Mouse (Mus musculus) heart, adult 2 months (tissue): ENCODE data around the gene Heatr4. TPM values are rescaled to one million over a fixed set of nuclear protein-coding genes. Genes with fewer than 3 reads are reported as not detected.

Experiments used
- DNase-seq, 2 experiments: peaks; one replicate each; pipeline ENCODE4 v3.0.0; 2021
- H3K27ac ChIP-seq: fragments of 200-600 bp; 2 replicates; pipeline ENCODE4 v1.8.1; 2022
- H3K27me3 ChIP-seq: fragments of 200-500 bp; 2 replicates; pipeline ENCODE4 v1.6.1; 2012; ENCODE audit warnings: mild to moderate bottlenecking, low read length, inconsistent platforms, mixed read lengths; ENCODE audit not compliant: control insufficient read depth, insufficient read depth
- H3K36me3 ChIP-seq: fragments of 200-500 bp; 2 replicates; pipeline ENCODE4 v1.6.1; 2012; ENCODE audit warnings: low read length, inconsistent platforms; ENCODE audit not compliant: control insufficient read depth, insufficient read depth
- H3K4me1 ChIP-seq: fragments of 200-500 bp; 2 replicates; pipeline ENCODE4 v1.6.1; 2011; ENCODE audit warnings: low read length; ENCODE audit not compliant: control insufficient read depth, insufficient read depth
- H3K4me3 ChIP-seq: fragments of 200-600 bp; 2 replicates; pipeline ENCODE4 v1.8.1; 2022
- H3K79me2 ChIP-seq: fragments of 200-500 bp; replicated peaks from 2 replicates; pipeline ENCODE4 v1.6.1; 2012; ENCODE audit warnings: mild to moderate bottlenecking, inconsistent platforms, low read length, moderate library complexity, mixed read lengths; ENCODE audit not compliant: control insufficient read depth, insufficient read depth
- H3K9ac ChIP-seq: fragments of 200-500 bp; 2 replicates; pipeline ENCODE4 v1.6.1; 2012; ENCODE audit warnings: low read depth, mild to moderate bottlenecking, control low read depth, inconsistent platforms, low read length, mixed read lengths
- CTCF ChIP-seq: fragments of 200-600 bp; IDR thresholded peaks from 2 replicates; pipeline ENCODE4 v1.8.1; 2022; ENCODE audit warnings: antibody characterized with exemption, mild to moderate bottlenecking, moderate library complexity
- EP300 ChIP-seq: fragments of 200-500 bp; IDR thresholded peaks from 2 replicates; pipeline ENCODE4 v1.6.1; 2011; ENCODE audit warnings: low read depth, low read length, control low read depth; ENCODE audit not compliant: insufficient read depth
- POLR2A ChIP-seq: fragments of 200-500 bp; IDR thresholded peaks from 2 replicates; pipeline ENCODE4 v1.6.1; 2011; ENCODE audit warnings: mild to moderate bottlenecking, low read depth, low read length, control low read depth; ENCODE audit not compliant: insufficient read depth
- WGBS: fragments of 180-500 bp; shearing (Covaris S2); methylation state at CpG from one replicate; pipeline ENCODE4 v1.1.7; 2018; 5-methylcytosine and 5-hydroxymethylcytosine counted together
- intact Hi-C: fragments of 180-260 bp; cut with DNase I; formaldehyde crosslinking; loops from one replicate; pipeline ENCODE4 v1.15.1; 2025
- polyA plus RNA-seq: library from polyadenylated mRNA; depleted of rRNA; stranded (reverse); fragments of >200 nt; gene quantifications from 2 replicates; pipeline ENCODE4 v1.2.3, GENCODE M21; 2012
- total RNA-seq, 2 experiments: library from RNA; stranded (reverse); gene quantifications; 2 replicates each; pipeline ENCODE4 v1.2.3; 2021

Heatr4 gene
- total and polyA plus RNA-seq, 3 experiments: not detected

- peak overlapping the region; percentile 96 for H3K9ac ChIP-seq
- H3K4me3 ChIP-seq: peak overlapping the region; percentile 66
- WGBS: 39% methylated on average over 4 of the region's 4 CpGs
- intact Hi-C loops: loop anchor here (2.0 to 5.0 kb wide), 3 partner anchors 20 to 44 kb away; partner anchors contain the start of gene Acot1
- no peaks in the 10 kb centered on the region for H3K79me2 ChIP-seq
- H3K4me1 ChIP-seq: peaks cover 4% of the 10 kb centered on the region
- no peak for DNase-seq
- H3K36me3 ChIP-seq: no peaks in the 10 kb centered on the region; the same call in 1 of the 2 replicates
- H3K27me3 ChIP-seq: no peaks in the 10 kb centered on the region
- TF ChIP-seq POLR2A (no peak), EP300 (no peak), CTCF (no peak)
- peak overlapping the region; percentile 99 for H3K27ac ChIP-seq
These were observed 3.8 kb upstream of the Heatr4 start for GRCm38 (mm10) chr12:83988483-83988882.

GRCm38 (mm10) chr12:83987583-83988441, 3.2 kb upstream of the Heatr4 start, which contains the start of gene Acot2:
Acot2 (plus strand) TSS chr12:83987861.
- Histone ChIP-seq H3K79me2 (no peaks in the 10 kb centered on the region), H3K4me1 (peaks cover 4% of the 10 kb centered on the region), H3K9ac (peak within 1 kb of the TSS; percentile 96), H3K27me3 (no peaks in the 10 kb centered on the region), H3K4me3 (peak within 1 kb of the TSS; percentile 66), H3K36me3 (no peaks in the 10 kb centered on the region), H3K27ac (peak within 1 kb of the TSS; percentile 99)
- peak; percentile 85 to 88 for DNase-seq
- TF ChIP-seq EP300: peak; percentile 80; the same call in 1 of the 2 replicates
- TF ChIP-seq CTCF: peak; percentile 77
- TF ChIP-seq POLR2A: peak; percentile 84
- WGBS: under 1% methylated on average over 80 of the region's 80 CpGs
- intact Hi-C loops: loop anchor here (2.0 to 5.0 kb wide), 3 partner anchors 21 to 44 kb away; partner anchors contain the start of gene Acot1

- Histone ChIP-seq H3K79me2 (no peaks in the 10 kb centered on the region), H3K36me3 (no peaks in the 10 kb centered on the region), H3K4me3 (peak overlapping the region; percentile 66), H3K4me1 (peaks cover 4% of the 10 kb centered on the region), H3K9ac (peak overlapping the region; percentile 96), H3K27me3 (no peaks in the 10 kb centered on the region), H3K27ac (peak overlapping the region; percentile 99)
- intact Hi-C loops: loop anchor here (5.0 kb wide), 1 partner anchor 45 kb away; no protein-coding TSS in a partner anchor
- WGBS: 6% methylated on average over 8 of the region's 8 CpGs
- TF ChIP-seq POLR2A (no peak), CTCF (no peak), EP300 (no peak)
- DNase-seq: no peak
These were observed 2.6 kb upstream of the Heatr4 start for GRCm38 (mm10) chr12:83987242-83987582.

GRCm38 (mm10) chr12:83981615-83982014, 3.0 kb downstream of the Heatr4 start:
- Histone ChIP-seq H3K27me3 (no peaks in the 10 kb centered on the region), H3K27ac (no peak overlapping the region), H3K4me1 (no peaks in the 10 kb centered on the region; the same call in 1 of the 2 replicates), H3K4me3 (no peak overlapping the region), H3K79me2 (no peaks in the 10 kb centered on the region), H3K9ac (no peak overlapping the region), H3K36me3 (no peaks in the 10 kb centered on the region)
- intact Hi-C loops: no loop called here
- DNase-seq: no peak
- 68% methylated on average over 4 of the region's 4 CpGs for WGBS
- no peak for TF ChIP-seq EP300
- TF ChIP-seq POLR2A: no peak
- no peak for TF ChIP-seq CTCF

GRCm38 (mm10) chr12:83978862-83979261, 5.8 kb downstream of the Heatr4 start:
- H3K27ac ChIP-seq: no peak overlapping the region
- H3K27me3 ChIP-seq: no peaks in the 10 kb centered on the region
- no peaks in the 10 kb centered on the region for H3K4me1 ChIP-seq
- intact Hi-C loops: no loop called here
- H3K36me3 ChIP-seq: no peaks in the 10 kb centered on the region
- H3K79me2 ChIP-seq: no peaks in the 10 kb centered on the region
- TF ChIP-seq POLR2A (no peak), EP300 (no peak), CTCF (no peak)
- DNase-seq: no peak
- H3K4me3 ChIP-seq: no peak overlapping the region
- 89% methylated on average over 6 of the region's 6 CpGs for WGBS
- no peak overlapping the region for H3K9ac ChIP-seq

GRCm38 (mm10) chr12:83972117-83972516, 12.5 kb downstream of the Heatr4 start:
- peak; percentile 27 to 43 for DNase-seq
- H3K9ac ChIP-seq: no peak overlapping the region
- intact Hi-C loops: loop anchor here (1.0 kb wide), 1 partner anchor 59 kb away; no protein-coding TSS in a partner anchor
- H3K4me1 ChIP-seq: no peaks in the 10 kb centered on the region
- no peaks in the 10 kb centered on the region for H3K79me2 ChIP-seq
- no peaks in the 10 kb centered on the region for H3K36me3 ChIP-seq
- 62% methylated on average over 2 of the region's 2 CpGs for WGBS
- H3K27me3 ChIP-seq: no peaks in the 10 kb centered on the region
- no peak overlapping the region for H3K4me3 ChIP-seq
- TF ChIP-seq POLR2A (no peak), EP300 (0 out of 2 replicates have a peak, but pooled peaks have one; percentile 20), CTCF (peak; percentile 88)
- H3K27ac ChIP-seq: no peak overlapping the region
